Mouse (Mus musculus): Measurements from ENCODE around the gene Cd200.

- TF ChIP-seq POLR2A (IDR thresholded peaks at IDR 0.05; ENCODE audit: low read depth, low read length) (no peak), CTCF (IDR thresholded peaks at IDR 0.05; ENCODE audit: borderline replicate concordance, insufficient read depth, low read length) (no peak)
Measured at GRCm38 (mm10) chr16:45371076-45371475, 37.8 kb downstream of the Cd200 start.
